Mouse (Mus musculus) kidney, adult 18-20 months (tissue): ENCODE data around the gene Rptor.

Source experiments
- DNase-seq: peaks from one replicate; pipeline ENCODE4 v3.0.0; 2021

The Rptor gene

GRCm38 (mm10) chr11:119821514-119821913 lies 218.8 kb downstream of the Rptor start:
- DNase-seq: peak; percentile 27

GRCm38 (mm10) chr11:119824072-119824649 lies 221.5 kb downstream of the Rptor start:
- DNase-seq: no peak

DNA sequence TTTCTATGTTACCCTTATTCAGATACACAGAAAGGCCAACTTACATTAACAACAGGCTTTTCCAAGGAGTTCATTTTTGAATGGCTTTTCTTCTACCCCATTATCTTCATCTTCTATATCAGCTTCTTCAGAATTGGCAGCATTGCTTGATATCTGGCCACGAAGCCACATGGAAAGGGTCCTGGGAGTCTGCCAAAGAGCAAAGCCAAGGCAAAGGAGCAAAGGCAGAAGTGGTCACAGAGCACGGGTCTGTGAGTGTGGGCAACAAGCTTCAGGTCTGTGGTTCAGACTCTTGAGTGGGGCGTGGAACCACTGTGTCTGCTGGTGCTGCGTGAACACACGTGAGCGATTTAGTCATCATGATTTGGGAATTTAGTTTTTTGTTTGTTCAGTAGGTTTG lies 223.1 kb downstream of the Rptor start:
- no peak for DNase-seq

DNA sequence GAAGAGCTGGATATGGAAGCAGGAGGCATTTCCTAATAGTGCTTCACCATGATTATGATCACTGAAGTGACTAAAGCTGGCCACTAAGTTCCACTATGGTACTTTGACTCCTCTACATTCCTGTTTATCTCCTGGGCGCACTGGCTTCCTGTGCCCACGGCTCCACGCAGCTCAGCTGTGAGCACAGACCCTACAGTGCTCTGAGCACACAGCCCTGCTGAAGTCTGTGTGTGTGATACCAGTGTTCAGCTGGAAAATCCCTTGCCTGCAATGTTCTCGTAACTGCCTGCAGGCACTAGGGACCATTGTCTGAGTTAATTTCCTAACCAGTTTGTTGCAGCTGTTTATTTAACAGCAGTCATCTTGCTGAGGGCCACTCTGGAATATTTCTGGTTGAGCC lies 223.5 kb downstream of the Rptor start:
- DNase-seq: no peak

DNA sequence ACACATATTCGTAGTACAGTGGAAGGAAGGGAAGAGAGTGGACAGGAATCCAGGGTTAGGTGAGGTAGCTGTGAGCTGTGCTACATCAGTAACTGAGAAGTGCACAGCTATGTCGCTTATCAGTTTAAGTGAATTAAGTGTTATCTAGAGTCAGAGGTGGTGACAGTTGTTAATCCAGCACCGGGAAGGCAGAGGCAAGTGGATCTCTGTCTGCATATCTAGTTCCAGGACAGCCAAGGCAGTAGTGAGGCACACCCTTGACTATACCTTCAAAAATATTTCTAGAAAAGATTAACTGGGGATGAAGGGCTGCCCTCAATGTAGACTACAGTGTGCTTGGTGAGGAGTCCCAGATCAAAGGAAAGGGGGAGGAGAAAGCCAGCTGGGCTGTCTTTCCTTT lies 226.4 kb downstream of the Rptor start:
- no peak for DNase-seq

DNA sequence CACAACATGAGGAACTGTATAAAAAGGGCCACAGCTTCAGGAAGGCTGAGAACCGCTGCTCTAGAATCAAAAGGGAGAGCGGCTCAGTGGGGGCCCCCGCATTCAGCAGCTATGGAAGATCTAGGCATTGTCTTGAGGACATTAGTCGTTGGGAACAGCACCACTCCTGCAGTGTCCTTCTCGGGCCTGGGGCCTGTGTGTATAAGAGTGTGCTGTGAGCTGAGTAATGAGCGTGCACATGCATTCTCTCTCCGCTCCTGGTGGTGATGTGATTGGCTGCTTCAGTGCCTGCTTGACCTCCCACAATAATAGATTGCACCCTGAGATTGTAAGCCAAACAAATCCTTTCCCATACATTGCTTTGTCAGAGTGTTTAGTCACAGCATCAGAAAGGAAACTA lies 229.0 kb downstream of the Rptor start:
- no peak for DNase-seq

DNA sequence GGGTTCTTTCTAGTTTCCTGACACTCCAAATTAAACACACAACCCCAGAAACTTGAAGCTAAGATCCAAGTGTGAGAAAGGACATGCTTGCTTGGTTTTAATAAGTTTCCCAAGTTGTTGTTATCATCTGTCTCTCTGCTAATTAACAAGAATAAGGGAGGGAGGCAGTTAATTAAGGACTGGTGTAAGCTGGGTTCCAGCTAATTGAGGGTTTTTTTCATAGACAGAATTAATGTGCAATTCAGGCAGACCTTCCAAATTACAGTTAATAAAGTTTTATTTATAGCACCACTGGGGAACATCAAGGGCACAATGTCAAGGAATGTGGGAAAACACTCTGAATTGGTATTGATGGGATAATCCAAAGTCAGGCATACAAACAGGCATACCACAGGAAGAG lies 230.6 kb downstream of the Rptor start:
- no peak for DNase-seq

- DNase-seq: no peak
These were observed 231.4 kb downstream of the Rptor start for GRCm38 (mm10) chr11:119833877-119834804.

DNA sequence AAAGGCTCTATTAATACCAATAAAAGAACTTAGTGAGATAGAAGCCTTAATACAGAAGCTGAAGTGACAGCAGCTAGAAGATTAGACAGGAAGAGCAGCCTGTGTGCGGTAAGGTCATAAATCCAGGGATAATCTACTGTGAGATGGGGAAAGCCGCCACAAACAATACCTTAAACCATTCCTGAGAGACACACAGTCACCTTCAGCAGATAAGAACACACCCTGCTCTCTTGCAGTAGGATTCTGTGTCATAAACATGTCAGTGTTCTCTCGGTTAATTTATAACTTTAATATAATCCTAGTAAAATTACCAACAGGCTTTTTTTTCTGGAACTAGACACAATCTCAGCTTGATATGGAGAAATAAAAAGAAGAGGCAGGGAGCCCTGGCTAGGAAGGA lies 233.6 kb downstream of the Rptor start:
- no peak for DNase-seq

GRCm38 (mm10) chr11:119837786-119838185 lies 235.1 kb downstream of the Rptor start:
- DNase-seq: no peak

- DNase-seq: no peak
These were observed 237.0 kb downstream of the Rptor start for GRCm38 (mm10) chr11:119839411-119840342.

DNA sequence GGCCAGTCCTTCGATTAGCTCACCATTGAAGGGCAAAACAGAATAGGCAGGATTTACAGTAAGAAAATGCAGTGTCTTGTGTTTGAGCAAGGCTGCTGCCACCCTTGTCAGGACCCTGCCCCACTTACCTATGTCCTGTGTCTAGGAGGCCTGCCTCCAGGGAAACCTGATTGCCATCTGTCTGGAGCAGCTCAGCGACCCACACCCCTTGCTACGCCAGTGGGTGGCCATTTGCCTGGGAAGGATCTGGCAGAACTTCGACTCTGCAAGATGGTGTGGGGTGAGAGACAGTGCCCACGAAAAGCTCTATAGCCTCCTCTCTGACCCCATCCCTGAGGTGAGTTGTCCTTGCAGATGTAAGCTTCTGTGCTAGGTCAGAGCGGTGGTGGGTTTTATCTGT lies 243.9 kb downstream of the Rptor start:
- DNase-seq: no peak

DNA sequence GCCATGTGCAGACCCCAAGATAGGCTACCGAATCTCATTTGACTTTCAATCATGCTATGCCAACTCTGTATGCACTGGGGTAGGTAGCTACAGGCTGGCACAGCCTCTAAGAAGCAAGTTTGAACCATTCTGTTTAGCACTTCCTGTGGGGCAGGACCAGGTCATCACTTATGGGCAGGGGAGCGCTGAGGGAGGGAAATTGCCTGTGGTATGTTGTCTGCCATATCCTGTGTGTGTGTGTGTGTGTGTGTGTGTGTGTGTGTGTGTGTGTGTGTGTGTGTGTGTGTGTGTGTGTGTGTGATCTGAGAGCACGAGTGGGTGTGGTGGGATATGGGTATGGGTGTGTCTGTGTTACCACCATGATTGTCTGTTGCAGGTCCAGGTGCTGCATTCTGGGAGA lies 244.4 kb downstream of the Rptor start:
- no peak for DNase-seq

DNA sequence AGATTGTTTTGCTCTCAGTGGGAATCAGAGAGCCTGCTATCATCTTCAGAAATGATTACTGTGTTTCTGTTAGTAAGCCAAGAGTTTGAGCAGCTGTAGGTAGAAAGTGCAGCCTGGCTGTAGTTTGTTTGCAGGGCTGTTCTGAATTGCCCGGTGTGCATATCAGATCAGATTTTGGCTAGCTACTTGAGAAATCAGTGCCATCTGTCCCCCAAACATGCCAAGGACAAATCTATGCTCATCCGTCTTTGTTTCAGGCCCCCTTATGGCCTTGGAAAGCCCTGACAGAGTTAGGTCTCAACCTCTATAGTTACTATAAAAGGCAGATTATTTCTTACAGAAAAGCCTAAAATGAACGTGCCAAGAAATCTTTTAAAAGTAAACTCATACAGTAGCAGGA lies 244.9 kb downstream of the Rptor start:
- no peak for DNase-seq

GRCm38 (mm10) chr11:119848189-119848588 lies 245.5 kb downstream of the Rptor start:
- no peak for DNase-seq

DNA sequence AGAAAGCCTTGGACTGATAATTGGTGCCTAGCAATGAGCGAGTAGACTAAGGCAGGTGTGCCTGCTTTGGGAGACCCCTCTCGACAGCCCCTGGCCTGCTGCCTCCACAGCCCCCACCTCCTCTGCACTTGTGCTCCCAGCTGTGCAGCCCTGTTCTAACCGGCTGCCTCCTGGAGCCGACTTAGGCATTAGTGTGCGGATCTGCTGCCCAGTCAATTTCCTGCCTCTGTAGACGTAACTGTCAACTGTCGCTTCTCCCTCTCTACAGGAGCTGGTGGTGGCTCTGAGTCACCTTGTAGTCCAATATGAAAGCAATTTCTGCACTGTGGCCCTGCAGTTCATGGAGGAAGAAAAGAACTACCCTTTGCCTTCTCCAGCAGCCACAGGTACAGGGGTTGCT lies 253.3 kb downstream of the Rptor start:
- DNase-seq: no peak

DNA sequence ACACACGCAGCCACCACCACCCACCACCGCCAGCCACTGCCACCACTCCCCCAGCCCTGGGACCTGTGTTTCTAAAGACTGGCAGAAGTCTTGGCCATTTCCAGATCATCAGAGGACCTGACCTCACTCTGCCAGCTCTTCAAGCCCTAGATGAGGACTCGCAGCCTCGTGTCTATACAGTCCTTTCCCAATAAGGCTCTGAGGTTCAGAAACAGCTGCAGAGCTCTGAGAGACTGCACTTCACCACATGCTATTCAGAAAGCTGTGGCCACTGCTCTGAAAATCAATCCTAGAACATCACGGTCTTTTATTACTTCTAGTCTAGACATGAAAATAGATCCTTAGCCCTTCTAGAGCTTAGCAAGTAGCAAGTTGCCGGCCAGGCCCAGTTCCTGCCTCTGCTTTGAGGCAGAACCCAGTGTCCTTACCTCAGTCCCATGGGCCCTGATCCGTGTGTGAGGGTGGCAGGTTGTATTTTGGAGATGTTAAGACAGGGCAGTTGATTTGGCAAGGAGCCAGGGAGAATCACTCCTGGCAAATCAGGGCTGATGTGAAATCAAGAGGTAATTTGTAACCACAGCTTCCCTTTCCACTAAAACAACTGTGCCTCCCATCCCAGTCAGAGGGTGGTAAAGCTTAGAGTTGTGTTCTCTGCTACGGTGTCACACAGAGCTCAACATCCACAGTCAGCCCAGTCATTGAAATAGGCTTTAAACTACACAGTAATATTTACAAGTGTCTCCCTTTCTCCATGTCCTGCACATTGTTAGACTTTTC lies 260.0 kb downstream of the Rptor start:
- no peak for DNase-seq

GRCm38 (mm10) chr11:119863421-119863821 lies 260.7 kb downstream of the Rptor start:
- no peak for DNase-seq

- no peak for DNase-seq
These were observed 264.1 kb downstream of the Rptor start for GRCm38 (mm10) chr11:119866837-119867236.

GRCm38 (mm10) chr11:119868138-119868537 lies 265.4 kb downstream of the Rptor start:
- no peak for DNase-seq

GRCm38 (mm10) chr11:119868556-119868955 lies 265.9 kb downstream of the Rptor start:
- no peak for DNase-seq

DNA sequence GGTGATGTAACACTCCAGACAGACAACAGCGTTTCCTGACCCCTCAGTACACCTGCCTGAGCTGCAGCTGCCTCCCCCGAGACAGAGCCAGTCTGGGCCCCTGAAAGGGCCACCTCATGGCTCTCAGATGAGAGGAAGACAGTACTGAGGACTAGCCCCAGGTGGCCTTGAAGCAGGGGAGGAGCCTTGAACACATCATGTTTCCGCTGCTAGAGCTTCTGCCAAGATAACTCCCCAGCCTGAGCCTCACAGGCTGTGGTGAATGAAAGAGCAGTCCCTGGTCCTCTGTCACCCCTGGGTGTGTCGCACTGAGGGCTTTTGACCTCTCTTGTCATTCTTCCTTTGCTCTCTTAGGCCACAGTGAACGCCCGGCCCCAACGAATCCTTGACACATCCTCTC lies 268.4 kb downstream of the Rptor start:
- DNase-seq: no peak

- no peak for DNase-seq
These were observed 270.9 kb downstream of the Rptor start for GRCm38 (mm10) chr11:119873643-119874042.
